Mouse (Mus musculus): ENCODE measurements around the gene Nox3.

The Nox3 gene

DNA sequence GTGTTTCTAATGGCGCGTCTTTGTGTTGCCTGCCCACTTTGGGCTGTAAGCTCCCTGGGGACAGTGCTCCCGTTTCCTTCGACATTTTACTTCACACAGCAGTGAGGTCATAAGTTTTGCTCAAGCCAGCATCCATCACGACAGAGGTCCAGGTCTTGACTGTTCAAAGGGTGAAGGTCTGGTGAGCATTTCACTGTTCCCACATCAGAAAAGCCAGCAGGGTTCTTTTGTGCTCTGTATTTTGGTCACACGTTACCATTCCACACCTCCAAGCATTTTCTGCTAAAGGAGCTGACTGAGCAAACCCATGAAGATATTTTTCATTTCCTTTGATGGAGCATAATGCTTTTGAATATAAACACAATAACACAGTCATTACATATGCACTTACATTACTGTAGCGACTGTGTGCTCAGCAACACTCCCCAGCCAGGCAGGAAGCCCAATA is 85.7 kb downstream of the Nox3 start:
- no peak for DNase-seq (ENCODE audit: low spot score)

DNA sequence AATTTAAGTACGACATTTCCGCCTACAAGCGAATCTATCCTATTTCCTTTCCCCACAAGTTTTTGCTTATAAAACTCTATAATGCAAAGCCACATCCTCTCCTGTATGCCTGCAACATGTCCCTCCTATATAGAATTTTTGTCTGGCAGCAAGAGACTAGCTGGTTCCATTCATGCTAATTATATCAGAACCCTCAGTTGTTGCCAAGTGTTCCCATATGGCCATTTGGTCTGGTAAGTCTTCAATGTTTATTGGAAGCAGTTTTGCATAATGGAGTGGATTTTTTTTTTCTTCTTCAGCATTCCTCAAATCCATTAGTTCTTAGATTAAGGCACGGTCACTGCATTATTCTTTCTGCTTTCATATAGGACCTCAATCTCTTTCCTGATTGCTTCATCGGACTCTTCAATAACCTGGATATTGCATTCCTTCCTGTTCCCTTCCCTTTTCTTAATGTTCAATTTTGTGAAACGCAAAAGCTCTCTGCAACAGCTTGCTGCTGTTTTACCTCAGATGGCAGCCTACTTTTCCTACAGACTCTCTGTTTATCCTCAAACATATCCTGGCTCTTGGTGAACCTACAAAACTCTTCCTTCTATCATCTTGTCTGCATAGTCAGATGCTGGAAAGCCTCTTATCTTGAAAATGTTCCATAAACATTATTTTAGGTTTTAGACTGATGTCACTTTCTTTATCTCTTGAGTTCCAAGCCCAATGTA is 92.9 kb downstream of the Nox3 start:
- no peak for DNase-seq (ENCODE audit: low spot score)

DNA sequence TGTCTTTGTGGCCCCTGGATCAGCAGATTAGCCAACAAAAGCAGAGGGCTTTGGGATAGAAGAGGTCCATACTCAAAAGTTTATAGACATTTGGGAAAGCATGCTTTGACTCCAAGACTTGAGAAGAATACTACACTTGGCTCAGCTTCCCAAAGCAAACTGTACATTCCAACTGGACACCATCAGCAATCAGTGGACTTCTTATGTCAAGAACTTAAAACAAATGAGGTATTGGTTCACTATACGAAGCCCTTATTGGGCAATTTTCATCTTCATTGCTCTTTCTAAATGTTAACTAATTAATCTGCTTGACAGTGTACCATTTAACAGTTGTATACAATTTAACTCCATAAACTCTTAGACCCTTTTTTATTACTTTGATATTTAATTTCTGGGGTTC is 97.7 kb downstream of the Nox3 start:
- no peak for DNase-seq (ENCODE audit: low spot score)

DNA sequence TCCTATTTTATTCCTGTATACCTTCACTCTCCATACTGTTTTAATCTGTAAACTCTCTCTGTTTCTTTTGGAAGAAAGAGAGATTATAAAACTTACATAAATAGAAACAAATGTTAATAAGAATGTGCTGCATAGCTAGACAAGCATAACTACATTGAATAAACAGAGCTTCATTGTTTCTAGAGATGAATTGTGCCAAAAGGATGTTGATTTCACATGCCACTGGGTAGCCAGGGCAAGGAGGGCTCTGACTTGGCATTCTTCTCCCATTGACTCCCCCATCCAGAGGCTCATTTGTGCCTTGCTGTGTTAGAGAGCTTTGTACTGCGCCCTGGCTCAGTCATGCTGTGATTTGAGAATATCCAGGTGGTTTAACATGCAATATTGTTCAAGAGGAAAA is 98.2 kb downstream of the Nox3 start:
- DNase-seq (ENCODE audit: low spot score) = no peak

DNA sequence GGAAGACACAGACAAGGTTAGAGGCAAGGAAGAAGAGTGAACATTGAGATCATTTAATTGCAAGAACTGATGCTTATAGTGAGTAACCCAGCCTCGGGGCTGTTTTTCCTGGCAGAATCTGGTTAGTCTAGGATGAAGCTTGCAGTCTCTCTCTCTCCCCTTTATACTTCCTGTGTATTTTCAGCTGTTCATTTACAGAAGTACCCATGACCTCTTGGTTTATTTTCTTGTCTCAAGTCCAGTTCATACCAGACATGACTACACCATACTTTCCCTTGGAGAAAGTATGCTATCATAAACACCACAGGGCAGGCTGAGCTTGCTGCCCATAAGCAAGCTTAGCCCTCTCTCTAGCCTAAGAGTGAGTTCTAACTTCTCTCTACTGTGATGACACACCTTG is 98.9 kb downstream of the Nox3 start:
- DNase-seq (ENCODE audit: low spot score) = no peak

Measured in urinary bladder, postnatal 14 days (tissue).